Comparison of ENCODE assay signal across 18 mouse cellular contexts in the genomic region with DNA sequence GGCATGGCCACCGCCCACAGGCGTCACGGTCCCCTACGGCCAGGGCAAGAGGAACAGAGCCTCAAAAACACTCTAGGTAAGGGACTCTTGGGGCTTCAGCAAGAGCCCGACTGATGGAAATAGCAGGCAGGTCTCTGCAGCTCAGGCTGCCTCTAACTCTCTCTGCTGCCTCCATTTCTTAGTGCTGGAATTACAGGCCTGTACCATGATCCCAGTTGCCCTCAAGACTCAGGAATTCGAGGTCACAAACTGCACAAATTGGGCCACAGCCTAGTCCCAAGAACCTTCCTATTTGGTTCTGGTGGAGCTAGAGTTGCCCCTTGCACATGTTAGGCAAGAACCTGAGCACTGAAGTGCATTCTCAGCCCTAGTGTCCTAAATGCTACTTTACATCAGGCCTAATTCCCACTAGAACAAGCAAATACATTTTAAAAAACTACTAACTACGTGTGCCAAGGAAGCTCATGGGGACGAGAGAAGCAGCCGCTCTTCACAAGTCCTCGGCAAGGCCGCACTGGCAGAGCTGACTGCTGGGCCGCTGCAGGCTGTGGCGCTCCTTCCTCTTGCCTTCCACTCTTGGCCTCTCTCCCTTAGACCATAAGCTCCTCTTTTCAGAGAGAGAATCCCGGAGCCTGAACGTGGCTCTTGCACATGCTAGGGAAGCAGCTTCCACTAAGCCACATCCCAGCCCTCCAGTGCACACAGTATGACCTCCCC. TPM values are rescaled to one million over a fixed set of nuclear protein-coding genes. Genes with fewer than 3 reads are reported as not detected.
DNase-seq lines count a peak whose midpoint lies in the region; ATAC-seq and TF ChIP-seq lines count a peak whose summit lies in the region.
"Had no signal": no experiment of that assay in that cellular context is flagged by ENCODE, and none has a peak within 500 bp of the region (broad histone marks: within the 10 kb centered on the region; RNA-seq: fewer than 3 reads in every experiment).

No protein-coding gene starts in this region.

- 25% methylated on average over 15 of the region's 15 CpGs for WGBS in cerebellum, adult 2 months
- 47% methylated on average over 15 of the region's 15 CpGs for WGBS in heart, embryonic 14.5 days

- 0 out of 2 replicates have a peak, but pooled peaks have one; percentile 18 for TF ChIP-seq CTCF in cerebellum, adult 2 months (IDR thresholded peaks at IDR 0.05; ENCODE audit: borderline replicate concordance, insufficient read depth, low read depth, low read length)
- peak; percentile 23 for TF ChIP-seq CTCF in left cerebral cortex, adult 2 months (IDR thresholded peaks at IDR 0.05)
- TF ChIP-seq CTCF in testis, adult 2 months (IDR thresholded peaks at IDR 0.05; ENCODE audit: control insufficient read depth, insufficient read depth, insufficient replicate concordance, low read depth, low read length), result no peak

- H3K27ac ChIP-seq in cerebellum, adult 2 months (ENCODE audit: insufficient read depth, low read length), result peak overlapping the region; percentile 41
- peak overlapping the region; percentile 68 to 94 for H3K27ac ChIP-seq in heart, embryonic 14.5 days (replicated peaks in 1 of 2; ENCODE audit: control insufficient read depth in 1 of 2, insufficient read depth in 1 of 2, low read depth in 2 of 2, low read length in 2 of 2)
- peak overlapping the region; percentile 36; the same call in 1 of the 2 replicates for H3K27ac ChIP-seq in left cerebral cortex, adult 2 months
- H3K27ac ChIP-seq in testis, adult 2 months (ENCODE audit: control insufficient read depth, insufficient read depth, low read depth, low read length), result peak overlapping the region; percentile 10; the same call in 1 of the 2 replicates
- H3K27ac ChIP-seq: forebrain, embryonic 12.5 days; hindbrain, embryonic 14.5 days; liver, embryonic 15.5 days had no signal

- peaks cover 43% of the 10 kb centered on the region for H3K36me3 ChIP-seq in heart, embryonic 14.5 days (ENCODE audit: control insufficient read depth, insufficient read depth, low read length)
- H3K36me3 ChIP-seq in testis, adult 2 months (ENCODE audit: control insufficient read depth, insufficient read depth, low read length), result peaks cover 1% of the 10 kb centered on the region

- intact Hi-C loops in left cerebral cortex, adult 2 months (cut with DNase I), result no loop called here

- H3K9ac ChIP-seq in heart, embryonic 14.5 days (ENCODE audit: low read length), result peak overlapping the region; percentile 55; the same call in 1 of the 2 replicates
- H3K9ac ChIP-seq: forebrain, embryonic 12.5 days; hindbrain, embryonic 14.5 days; liver, embryonic 15.5 days had no signal

- H3K9me3 ChIP-seq in heart, embryonic 14.5 days (ENCODE audit: control insufficient read depth, low read length), result no peaks in the 10 kb centered on the region
- H3K9me3 ChIP-seq: forebrain, embryonic 12.5 days; liver, embryonic 15.5 days had no signal

- H3K4me1 ChIP-seq in cerebellum, adult 2 months (ENCODE audit: control insufficient read depth, insufficient read depth, low read length), result peaks cover 47% of the 10 kb centered on the region
- H3K4me1 ChIP-seq in heart, embryonic 14.5 days (ENCODE audit: control insufficient read depth in 2 of 2, insufficient read depth in 2 of 2, low read length in 2 of 2), result peaks cover 34 to 64% of the 10 kb centered on the region in 2 experiments
- no peaks in the 10 kb centered on the region for H3K4me1 ChIP-seq in testis, adult 2 months (ENCODE audit: control insufficient read depth, insufficient read depth, low read length)

- no peaks in the 10 kb centered on the region for H3K27me3 ChIP-seq in cerebellum, adult 2 months (ENCODE audit: control insufficient read depth, insufficient read depth, low read length)
- no peaks in the 10 kb centered on the region for H3K27me3 ChIP-seq in heart, embryonic 14.5 days (ENCODE audit: control insufficient read depth, insufficient read depth, low read length)
- no peaks in the 10 kb centered on the region for H3K27me3 ChIP-seq in testis, adult 2 months (ENCODE audit: control insufficient read depth, insufficient read depth, low read length)
- H3K27me3 ChIP-seq: forebrain, embryonic 12.5 days; liver, embryonic 15.5 days had no signal

- peak overlapping the region; percentile 30 for H3K4me2 ChIP-seq in heart, embryonic 14.5 days (ENCODE audit: low read length)
- H3K4me2 ChIP-seq: forebrain, embryonic 12.5 days; hindbrain, embryonic 14.5 days; liver, embryonic 15.5 days had no signal

- TF ChIP-seq POLR2A in cerebellum, adult 2 months (IDR thresholded peaks at IDR 0.05; ENCODE audit: borderline replicate concordance, insufficient read depth, low read length), result no peak
- no peak for TF ChIP-seq POLR2A in testis, adult 2 months (IDR thresholded peaks at IDR 0.05; ENCODE audit: control insufficient read depth, low read depth, low read length)

- DNase-seq in cerebellum, adult 2 months, result peak in 1 of 2 experiments; percentile 57
- DNase-seq in cerebellum, adult 8-10 months, result no peak
- no peak for DNase-seq in heart, adult 9 months (ENCODE audit: low spot score in 2 of 2)
- DNase-seq in left cerebral cortex, adult 2 months (ENCODE audit: extremely low spot score in 1 of 2, low spot score in 2 of 2), result no peak
- DNase-seq in left cerebral cortex, adult 8-10 months (ENCODE audit: low spot score in 2 of 2), result no peak
- DNase-seq in testis, postnatal 10 days (ENCODE audit: low spot score), result no peak
- DNase-seq: adrenal gland, postnatal 14 days; kidney, adult 9 months; left cerebral cortex, postnatal 4 days; right cerebral cortex, postnatal 25 days; thymus, adult 18-20 months had no signal

- no peak overlapping the region for H3K4me3 ChIP-seq in cerebellum, adult 2 months (replicated peaks; ENCODE audit: insufficient read depth, low read depth, low read length)
- H3K4me3 ChIP-seq in heart, embryonic 14.5 days (ENCODE audit: control insufficient read depth in 1 of 2, insufficient read depth in 1 of 2, low read depth in 1 of 2, low read length in 2 of 2), result no peak overlapping the region
- no peak overlapping the region for H3K4me3 ChIP-seq in left cerebral cortex, adult 2 months
- no peak overlapping the region for H3K4me3 ChIP-seq in testis, adult 2 months (ENCODE audit: control insufficient read depth, low read depth, low read length)
- H3K4me3 ChIP-seq: forebrain, embryonic 12.5 days; liver, embryonic 15.5 days had no signal

- ATAC-seq in heart, embryonic 14.5 days (ENCODE audit: insufficient number of reproducible peaks, insufficient read depth, low FRiP score, low read depth), result no peak

RNA-seq across cellular contexts. Expression of a gene that starts 27.5 kb away (rescaled TPM):
- 336 and 366 TPM in 2 replicates for polyA plus RNA-seq in cerebellum, adult 2 months (2012; rRNA removed)
- polyA plus RNA-seq in heart, embryonic 14.5 days (2014; fragmentation: Nextera tagmentation; extraction: Ambion mirVana), result 52.9 and 67.0 TPM in 2 replicates
- total RNA-seq in left cerebral cortex, adult 2 months (2021), result 100 to 1,000 TPM; 550 to 603 TPM
- 100 to 1,000 TPM; 583 to 634 (median 585) TPM for total RNA-seq in left cerebral cortex, adult 8-10 months (2022)
- 59.8 and 68.1 TPM in 2 replicates for polyA plus RNA-seq in testis, adult 2 months (2012; rRNA removed)

RNA-seq across cellular contexts. Expression of a gene that starts 30.3 kb away (rescaled TPM):
- polyA plus RNA-seq in cerebellum, adult 2 months (2012; rRNA removed), result 98.9 and 104 TPM in 2 replicates
- polyA plus RNA-seq in heart, embryonic 14.5 days (2014; fragmentation: Nextera tagmentation; extraction: Ambion mirVana), result 18.5 and 24.2 TPM in 2 replicates
- total RNA-seq in left cerebral cortex, adult 2 months (2021), result 10 to 100 TPM; 86.7 to 93.8 TPM
- 10 to 100 TPM; 61.5 to 87.6 (median 74.4) TPM for total RNA-seq in left cerebral cortex, adult 8-10 months (2022)
- 20.7 and 24.5 TPM in 2 replicates for polyA plus RNA-seq in testis, adult 2 months (2012; rRNA removed)

RNA-seq across cellular contexts. Expression of a gene that starts 39.2 kb away (rescaled TPM):
- 0.16 TPM in 2 replicates for polyA plus RNA-seq in cerebellum, adult 2 months (2012; rRNA removed)
- polyA plus RNA-seq in heart, embryonic 14.5 days (2014; fragmentation: Nextera tagmentation; extraction: Ambion mirVana), result not detected in 2 replicates
- total RNA-seq in left cerebral cortex, adult 2 months (2021), result 1 to 10 TPM in 1 of 2 experiments, not detected in 1; 2.0 TPM
- total RNA-seq in left cerebral cortex, adult 8-10 months (2022), result 1 to 10 TPM in 1 of 4 experiments, not detected in 3; 2.0 TPM
- polyA plus RNA-seq in testis, adult 2 months (2012; rRNA removed), result not detected in 2 replicates
- total RNA-seq: adrenal gland, postnatal 14 days; common myeloid progenitor, adult 5-6 weeks; left cerebral cortex, postnatal 4 days had no signal
- polyA plus RNA-seq: embryonic facial prominence, embryonic 14.5 days; forebrain, embryonic 12.5 days; hindbrain, embryonic 14.5 days; liver, embryonic 15.5 days had no signal

RNA-seq across cellular contexts. Expression of a gene that starts 39.5 kb away (rescaled TPM):
- 124 and 133 TPM in 2 replicates for polyA plus RNA-seq in cerebellum, adult 2 months (2012; rRNA removed)
- polyA plus RNA-seq in heart, embryonic 14.5 days (2014; fragmentation: Nextera tagmentation; extraction: Ambion mirVana), result 113 and 126 TPM in 2 replicates
- 10 to 100 TPM; 55.2 to 55.7 TPM for total RNA-seq in left cerebral cortex, adult 2 months (2021)
- total RNA-seq in left cerebral cortex, adult 8-10 months (2022), result 10 to 100 TPM; 43.7 to 50.0 (median 47.5) TPM
- polyA plus RNA-seq in testis, adult 2 months (2012; rRNA removed), result 64.3 and 68.4 TPM in 2 replicates

RNA-seq across cellular contexts. Expression of a gene that starts 40.7 kb away (rescaled TPM):
- polyA plus RNA-seq in cerebellum, adult 2 months (2012; rRNA removed), result 479 and 488 TPM in 2 replicates
- 624 and 715 TPM in 2 replicates for polyA plus RNA-seq in heart, embryonic 14.5 days (2014; fragmentation: Nextera tagmentation; extraction: Ambion mirVana)
- 100 to 1,000 TPM; 444 to 464 TPM for total RNA-seq in left cerebral cortex, adult 2 months (2021)
- total RNA-seq in left cerebral cortex, adult 8-10 months (2022), result 100 to 1,000 TPM; 424 to 529 (median 492) TPM
- 262 and 331 TPM in 2 replicates for polyA plus RNA-seq in testis, adult 2 months (2012; rRNA removed)

Comparison
In these comparisons a context has a peak if more than half of its experiments do, and no peak if none do; other contexts are left out.
1. H3K27ac ChIP-seq: peak in every context shown above with its lines; median percentile 81 in heart, embryonic 14.5 days; 41 in cerebellum, adult 2 months; 36 in left cerebral cortex, adult 2 months; 10 in testis, adult 2 months.